Mouse (Mus musculus) midbrain, embryonic 12.5 days (tissue): ENCODE measurements around the gene Mettl9. TPM values are rescaled to one million over a fixed set of nuclear protein-coding genes. Genes with fewer than 3 reads are reported as not detected.
"Not testable (repeated sequence)": the region's sequence is repeated elsewhere in the genome, so short reads cannot be mapped to it uniquely, and the experiment has no call there.

Source experiments
- ATAC-seq: fragments of 200-750 bp; cut with Nextera tagmentation; 2 replicates; pipeline ENCODE4 v1.8.0; 2017; ENCODE audit warnings: low read depth, moderate TSS enrichment, moderate library complexity; ENCODE audit not compliant: low FRiP score
- H3K27ac ChIP-seq: fragments of 300-500 bp; sonication (generic); replicated peaks from 2 replicates; pipeline ENCODE4 v1.5.1; 2016; ENCODE audit warnings: mild to moderate bottlenecking
- H3K27me3 ChIP-seq: fragments of 300-500 bp; sonication (generic); 2 replicates; pipeline ENCODE4 v1.6.1; 2016; ENCODE audit warnings: mild to moderate bottlenecking
- H3K36me3 ChIP-seq: fragments of 300-500 bp; sonication (generic); 2 replicates; pipeline ENCODE4 v1.6.1; 2016
- H3K4me1 ChIP-seq: fragments of 300-500 bp; sonication (generic); 2 replicates; pipeline ENCODE4 v1.6.1; 2016
- H3K4me2 ChIP-seq: fragments of 300-500 bp; sonication (generic); replicated peaks from 2 replicates; pipeline ENCODE4 v1.6.1; 2016; ENCODE audit warnings: mild to moderate bottlenecking, moderate library complexity
- H3K4me3 ChIP-seq: fragments of 300-500 bp; sonication (generic); 2 replicates; pipeline ENCODE4 v1.5.1; 2016; ENCODE audit warnings: mild to moderate bottlenecking
- H3K9ac ChIP-seq: fragments of 300-500 bp; sonication (generic); replicated peaks from 2 replicates; pipeline ENCODE4 v1.6.1; 2016; ENCODE audit warnings: mild to moderate bottlenecking, moderate library complexity
- H3K9me3 ChIP-seq: fragments of 300-500 bp; sonication (generic); 2 replicates; pipeline ENCODE4 v1.6.1; 2016; ENCODE audit warnings: mild to moderate bottlenecking
- WGBS: fragments of 180-500 bp; shearing (Covaris S2); methylation state at CpG from one replicate; pipeline ENCODE4 v1.1.7; 2016; 5-methylcytosine and 5-hydroxymethylcytosine counted together
- polyA plus RNA-seq: library from polyadenylated mRNA; unstranded; fragments of >200 nt; fragmentation: Nextera tagmentation; extraction: Ambion mirVana; gene quantifications from 2 replicates; pipeline ENCODE4 v1.2.1, GENCODE M21; 2016

Mettl9 gene
- polyA plus RNA-seq, 1 experiment from 2014 or later, result 243 TPM

DNA sequence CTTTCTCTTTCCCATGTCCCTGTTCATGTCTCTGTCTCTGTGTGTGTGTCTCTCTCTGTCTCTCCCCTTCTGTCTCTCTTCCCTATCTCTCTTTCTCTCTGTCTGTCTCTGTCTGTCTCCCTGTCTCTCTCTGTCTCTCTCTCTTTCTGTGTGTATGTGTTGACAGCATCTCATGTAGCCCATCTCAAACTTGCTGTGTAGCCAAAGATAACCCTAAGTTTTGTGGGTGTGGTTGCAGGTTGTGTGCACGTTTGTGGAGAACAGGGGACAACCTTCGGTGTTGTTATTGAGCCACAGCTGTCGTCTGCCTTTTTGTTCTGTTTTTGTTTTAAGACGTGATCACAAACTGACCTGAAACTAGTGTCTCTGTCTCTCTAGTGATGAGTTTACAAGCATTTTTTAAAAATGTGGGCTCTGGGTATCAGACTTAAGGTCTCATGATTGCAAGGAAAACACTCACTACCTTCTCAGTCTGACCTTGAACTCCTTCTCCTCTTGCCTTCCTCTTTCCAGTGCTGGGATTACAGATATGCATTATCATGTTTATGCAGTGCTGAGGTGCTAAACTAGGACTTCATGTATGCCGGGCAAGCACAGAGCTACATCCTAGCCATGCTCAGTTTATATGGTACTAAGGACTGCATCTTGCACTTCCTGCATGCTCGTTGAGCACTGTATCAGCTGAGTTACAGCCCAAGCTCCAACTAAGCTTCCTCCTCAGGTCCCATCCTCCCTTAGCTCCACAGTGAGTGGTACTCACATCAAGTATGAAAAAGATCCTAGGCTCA lies 8.8 kb upstream of the Mettl9 start:
- Histone ChIP-seq H3K27ac (no peak overlapping the region), H3K4me3 (no peak overlapping the region), H3K4me2 (no peak overlapping the region), H3K4me1 (no peaks in the 10 kb centered on the region), H3K9ac (no peak overlapping the region), H3K27me3 (peaks cover 10% of the 10 kb centered on the region; the same call in 1 of the 2 replicates), H3K36me3 (no peaks in the 10 kb centered on the region), H3K9me3 (no peaks in the 10 kb centered on the region)
- no peak for ATAC-seq
- WGBS, result 81% methylated on average over 6 of the region's 6 CpGs

DNA sequence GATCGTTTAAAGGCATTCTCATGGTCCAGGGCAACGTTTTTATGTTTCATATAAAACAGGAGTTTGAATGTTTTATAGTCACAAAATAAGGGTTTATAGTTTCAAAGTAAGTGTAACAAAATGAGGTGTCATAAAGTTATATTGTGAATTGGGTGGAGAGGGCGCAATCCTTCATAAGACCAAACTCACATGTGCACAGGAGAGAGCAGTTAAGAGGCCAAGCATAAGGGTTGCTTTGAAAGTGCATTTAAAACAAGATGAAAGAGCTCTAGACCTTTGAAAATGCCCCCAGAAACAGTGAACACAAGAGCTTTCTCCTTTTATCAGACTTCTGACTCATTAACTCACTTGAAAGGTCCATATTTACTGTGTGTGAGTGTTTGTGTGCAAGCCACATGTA lies 7.9 kb upstream of the Mettl9 start:
- Histone ChIP-seq H3K9me3 (no peaks in the 10 kb centered on the region), H3K27ac (no peak overlapping the region)
- WGBS, result 72% methylated on average over 3 of the region's 3 CpGs

DNA sequence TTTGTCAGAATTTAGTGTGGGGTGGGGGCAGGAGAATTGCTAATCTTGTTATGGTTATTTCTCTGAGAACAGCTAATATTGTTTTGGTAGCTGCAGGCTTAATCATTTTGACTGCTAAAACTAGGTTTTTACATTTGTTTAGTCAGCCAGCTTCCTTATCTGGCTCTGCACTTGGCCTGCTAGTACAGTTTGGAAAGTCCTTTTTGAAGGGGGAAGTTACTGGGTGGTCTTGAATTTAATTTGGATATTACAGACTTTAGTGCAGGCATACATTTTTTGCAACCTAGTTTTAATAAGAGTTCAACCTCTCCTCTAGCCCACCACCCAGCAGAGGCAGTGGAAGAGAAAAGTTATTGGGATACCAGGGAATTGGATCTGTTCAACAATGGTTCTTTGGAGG lies 4.3 kb upstream of the Mettl9 start:
- H3K4me2 ChIP-seq, H3K4me1 ChIP-seq, H3K4me3 ChIP-seq, H3K36me3 ChIP-seq, ATAC-seq, H3K9me3 ChIP-seq, H3K27ac ChIP-seq, H3K9ac ChIP-seq: not testable (repeated sequence)
- H3K27me3 ChIP-seq, result peaks cover 23% of the 10 kb centered on the region

More for the DNA sequence above, 7.9 kb upstream of the Mettl9 start:
- H3K36me3 ChIP-seq, result no peaks in the 10 kb centered on the region
- ATAC-seq, result no peak
- H3K9ac ChIP-seq, result no peak overlapping the region
- H3K4me1 ChIP-seq, result no peaks in the 10 kb centered on the region
- no peak overlapping the region for H3K4me3 ChIP-seq
- H3K4me2 ChIP-seq, result no peak overlapping the region
- peaks cover 16% of the 10 kb centered on the region; the same call in 1 of the 2 replicates for H3K27me3 ChIP-seq

DNA sequence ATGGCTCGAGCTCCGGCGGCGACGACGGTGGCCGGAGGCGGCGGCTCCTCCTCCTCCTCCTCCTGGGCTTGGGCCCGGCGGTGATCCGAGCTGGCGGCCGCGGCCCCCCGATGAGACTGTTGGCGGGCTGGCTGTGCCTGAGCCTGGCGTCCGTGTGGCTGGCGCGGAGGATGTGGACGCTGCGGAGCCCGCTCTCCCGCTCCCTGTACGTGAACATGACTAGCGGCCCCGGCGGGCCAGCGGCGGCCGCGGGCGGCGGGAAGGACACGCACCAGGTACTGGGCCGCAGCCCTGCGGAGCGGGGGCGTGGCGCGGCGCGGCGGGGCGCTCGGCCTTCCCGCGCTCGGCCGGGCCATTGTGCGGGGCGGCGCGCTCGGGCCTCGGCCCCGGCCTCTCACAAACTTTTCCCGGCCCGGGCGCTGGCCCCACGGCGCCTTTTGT lies 476 bp downstream of the Mettl9 start:
- Histone ChIP-seq H3K36me3 (no peaks in the 10 kb centered on the region), H3K9ac (peak overlapping the region; percentile 98), H3K4me3 (peak overlapping the region; percentile 87), H3K4me1 (peaks cover 25% of the 10 kb centered on the region), H3K27me3 (peaks cover 17% of the 10 kb centered on the region), H3K4me2 (peak overlapping the region; percentile 76), H3K9me3 (no peaks in the 10 kb centered on the region), H3K27ac (peak overlapping the region; percentile 98)
- peak; percentile 77 for ATAC-seq
- WGBS, result 0% methylated on average over 47 of the region's 63 CpGs

GRCm38 (mm10) chr7:121035161-121035721 lies 996 bp downstream of the Mettl9 start:
- Histone ChIP-seq H3K9me3 (no peaks in the 10 kb centered on the region), H3K27ac (peak overlapping the region; percentile 98), H3K4me1 (peaks cover 25% of the 10 kb centered on the region), H3K4me3 (peak overlapping the region; percentile 87), H3K36me3 (no peaks in the 10 kb centered on the region), H3K27me3 (peaks cover 14% of the 10 kb centered on the region), H3K9ac (peak overlapping the region; percentile 98), H3K4me2 (peak overlapping the region; percentile 76)
- peak; percentile 51; the same call in 1 of the 2 replicates for ATAC-seq
- under 1% methylated on average over 24 of the region's 24 CpGs for WGBS

- WGBS, result 95% methylated on average over 4 of the region's 4 CpGs
- Histone ChIP-seq H3K9me3 (no peaks in the 10 kb centered on the region), H3K27me3 (no peaks in the 10 kb centered on the region), H3K36me3 (0 out of 2 replicates have a peak, but pooled peaks cover 4% of the 10 kb centered on the region), H3K4me1 (peaks cover 21% of the 10 kb centered on the region), H3K9ac (no peak overlapping the region), H3K4me3 (no peak overlapping the region), H3K27ac (no peak overlapping the region), H3K4me2 (no peak overlapping the region)
- ATAC-seq, result no peak
Observed at GRCm38 (mm10) chr7:121040595-121040994, 6.3 kb downstream of the Mettl9 start.

GRCm38 (mm10) chr7:121041989-121042388 lies 7.7 kb downstream of the Mettl9 start:
- Histone ChIP-seq H3K9ac (no peak overlapping the region), H3K27me3 (no peaks in the 10 kb centered on the region), H3K9me3 (no peaks in the 10 kb centered on the region), H3K36me3 (0 out of 2 replicates have a peak, but pooled peaks cover 4% of the 10 kb centered on the region), H3K4me3 (no peak overlapping the region), H3K4me1 (peaks cover 7% of the 10 kb centered on the region), H3K27ac (no peak overlapping the region), H3K4me2 (no peak overlapping the region)
- no peak for ATAC-seq
- WGBS, result 80% methylated on average over 1 of the region's 1 CpGs

GRCm38 (mm10) chr7:121043004-121043403 lies 8.8 kb downstream of the Mettl9 start:
- Histone ChIP-seq H3K27me3 (no peaks in the 10 kb centered on the region), H3K4me2 (no peak overlapping the region), H3K4me3 (no peak overlapping the region), H3K27ac (no peak overlapping the region), H3K9me3 (no peaks in the 10 kb centered on the region), H3K9ac (no peak overlapping the region), H3K36me3 (0 out of 2 replicates have a peak, but pooled peaks cover 4% of the 10 kb centered on the region), H3K4me1 (no peaks in the 10 kb centered on the region; the same call in 1 of the 2 replicates)
- WGBS, result 95% methylated on average over 3 of the region's 3 CpGs
- no peak for ATAC-seq

- H3K36me3 ChIP-seq, result peaks cover 8% of the 10 kb centered on the region
- no peaks in the 10 kb centered on the region for H3K9me3 ChIP-seq
- H3K27ac ChIP-seq, result no peak overlapping the region
- no peak overlapping the region for H3K9ac ChIP-seq
- H3K4me1 ChIP-seq, result no peaks in the 10 kb centered on the region
- H3K4me2 ChIP-seq, result no peak overlapping the region
- no peaks in the 10 kb centered on the region for H3K27me3 ChIP-seq
- ATAC-seq, result no peak
- no peak overlapping the region for H3K4me3 ChIP-seq
- WGBS, result 98% methylated on average over 1 of the region's 1 CpGs
Observed at GRCm38 (mm10) chr7:121043510-121043909, 9.3 kb downstream of the Mettl9 start.

DNA sequence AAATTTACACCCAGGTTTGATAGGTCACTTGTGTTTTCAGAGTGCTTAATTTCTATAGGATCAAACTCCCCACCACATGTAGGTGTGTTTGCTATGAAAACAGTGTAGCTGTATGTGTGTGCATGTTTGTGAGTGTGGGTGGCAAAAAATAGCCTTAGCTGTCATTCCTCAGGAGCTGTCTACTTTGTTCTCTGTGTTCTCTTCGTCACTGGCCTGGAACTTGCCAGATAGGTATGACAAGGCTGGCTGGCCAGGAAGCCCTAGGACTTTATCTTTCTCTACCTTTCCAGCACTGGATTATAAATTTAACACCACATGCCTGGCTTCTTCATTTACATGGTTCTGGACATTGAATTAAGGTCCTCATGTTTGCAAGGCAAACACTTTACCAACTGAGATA lies 10.0 kb downstream of the Mettl9 start:
- Histone ChIP-seq H3K9ac (no peak overlapping the region), H3K9me3 (no peaks in the 10 kb centered on the region), H3K4me2 (no peak overlapping the region), H3K4me1 (no peaks in the 10 kb centered on the region), H3K27ac (no peak overlapping the region), H3K36me3 (peaks cover 10% of the 10 kb centered on the region), H3K4me3 (no peak overlapping the region), H3K27me3 (no peaks in the 10 kb centered on the region)
- no peak for ATAC-seq
- 86% methylated on average over 1 of the region's 1 CpGs for WGBS

DNA sequence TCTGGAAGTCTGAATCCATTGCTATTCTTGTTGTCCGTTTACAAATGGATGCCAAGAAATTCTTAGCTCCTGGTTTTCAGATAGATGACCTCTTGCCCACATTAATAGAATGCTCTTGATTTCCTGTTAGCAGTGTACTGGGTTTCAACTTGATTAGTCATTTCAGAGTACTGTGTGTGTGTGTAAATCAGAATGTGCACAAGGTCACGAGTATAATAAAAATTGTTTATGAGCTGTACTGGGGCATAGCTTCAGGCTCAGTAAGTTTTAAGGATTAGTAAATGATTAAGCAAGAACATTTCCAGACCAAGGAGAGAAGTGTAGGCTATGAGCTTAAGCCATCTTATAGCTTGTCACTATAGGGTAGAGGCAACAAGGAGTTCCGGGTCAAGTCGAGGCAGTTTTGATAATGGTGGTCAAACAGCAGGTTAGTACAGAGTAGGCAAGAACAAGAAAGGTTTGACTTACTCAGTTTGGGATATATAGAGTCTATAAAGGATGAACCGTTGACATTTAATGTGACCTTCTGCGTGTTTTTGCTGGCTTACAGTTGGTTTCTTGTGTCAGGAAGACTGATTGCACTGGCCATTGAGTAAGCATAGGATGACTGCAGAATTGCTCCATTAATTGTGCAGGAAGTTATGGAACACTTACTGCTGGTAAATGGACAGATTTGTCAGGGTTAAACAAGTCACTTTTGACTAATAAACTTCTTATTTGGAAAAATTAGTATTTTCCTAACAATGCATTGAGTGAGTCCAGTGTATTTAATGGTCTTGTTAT lies 11.6 kb downstream of the Mettl9 start:
- no peaks in the 10 kb centered on the region for H3K9me3 ChIP-seq
- no peak overlapping the region for H3K9ac ChIP-seq
- ATAC-seq, result no peak
- H3K4me2 ChIP-seq, result no peak overlapping the region
- no peaks in the 10 kb centered on the region for H3K4me1 ChIP-seq
- 96% methylated on average over 6 of the region's 6 CpGs for WGBS
- H3K36me3 ChIP-seq, result peaks cover 18% of the 10 kb centered on the region
- H3K4me3 ChIP-seq, result no peak overlapping the region
- no peaks in the 10 kb centered on the region for H3K27me3 ChIP-seq
- no peak overlapping the region for H3K27ac ChIP-seq

DNA sequence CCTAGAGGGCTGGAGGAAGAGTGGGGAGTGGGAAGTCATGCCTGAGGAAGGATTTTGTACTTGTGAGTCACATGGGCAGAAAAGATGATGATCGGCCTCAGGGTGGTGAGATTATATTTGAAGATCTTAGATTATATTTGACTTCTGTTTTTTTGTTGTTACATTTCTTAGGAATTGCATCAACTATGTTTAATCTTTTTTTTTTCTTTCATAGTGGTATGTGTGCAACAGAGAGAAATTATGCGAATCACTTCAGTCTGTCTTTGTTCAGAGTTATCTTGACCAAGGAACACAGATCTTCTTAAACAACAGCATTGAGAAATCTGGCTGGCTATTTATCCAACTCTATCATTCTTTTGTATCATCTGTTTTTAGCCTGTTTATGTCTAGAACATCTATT lies 13.4 kb downstream of the Mettl9 start:
- Histone ChIP-seq H3K27me3 (no peaks in the 10 kb centered on the region), H3K4me2 (no peak overlapping the region), H3K27ac (no peak overlapping the region), H3K36me3 (peaks cover 28% of the 10 kb centered on the region), H3K9ac (no peak overlapping the region), H3K4me3 (no peak overlapping the region), H3K9me3 (no peaks in the 10 kb centered on the region), H3K4me1 (no peaks in the 10 kb centered on the region)
- 96% methylated on average over 2 of the region's 2 CpGs for WGBS
- ATAC-seq, result no peak
